Mouse (Mus musculus) liver, embryonic 12.5 days (tissue): Measurements from ENCODE around the gene Zfp383. TPM values are rescaled to one million over a fixed set of nuclear protein-coding genes. Genes with fewer than 3 reads are reported as not detected.

Experiments
- ATAC-seq: fragments of 200-750 bp; cut with Nextera tagmentation; 2 replicates; pipeline ENCODE4 v1.8.0; 2017; ENCODE audit warnings: moderate number of reproducible peaks, mild to moderate bottlenecking, moderate library complexity
- H3K27ac ChIP-seq: fragments of 300-500 bp; sonication (generic); 2 replicates; pipeline ENCODE4 v1.5.1; 2016; ENCODE audit warnings: mild to moderate bottlenecking
- H3K27me3 ChIP-seq: fragments of 300-500 bp; sonication (generic); replicated peaks from 2 replicates; pipeline ENCODE4 v1.6.1; 2016; ENCODE audit warnings: mild to moderate bottlenecking, moderate library complexity
- H3K36me3 ChIP-seq: fragments of 300-500 bp; sonication (generic); 2 replicates; pipeline ENCODE4 v1.6.1; 2016; ENCODE audit warnings: mild to moderate bottlenecking, moderate library complexity
- H3K4me1 ChIP-seq: fragments of 300-500 bp; sonication (generic); 2 replicates; pipeline ENCODE4 v1.6.1; 2016
- H3K4me2 ChIP-seq: fragments of 300-500 bp; sonication (generic); 2 replicates; pipeline ENCODE4 v1.6.1; 2016; ENCODE audit warnings: mild to moderate bottlenecking, moderate library complexity
- H3K4me3 ChIP-seq: fragments of 300-500 bp; sonication (generic); 2 replicates; pipeline ENCODE4 v1.5.1; 2016; ENCODE audit warnings: mild to moderate bottlenecking, moderate library complexity
- H3K9ac ChIP-seq: fragments of 300-500 bp; sonication (generic); 2 replicates; pipeline ENCODE4 v1.6.1; 2016; ENCODE audit warnings: mild to moderate bottlenecking, moderate library complexity
- H3K9me3 ChIP-seq: fragments of 300-500 bp; sonication (generic); replicated peaks from 2 replicates; pipeline ENCODE4 v1.6.1; 2016; ENCODE audit warnings: mild to moderate bottlenecking, moderate library complexity
- WGBS: fragments of 180-500 bp; shearing (Covaris S2); methylation state at CpG from one replicate; pipeline ENCODE4 v1.1.7; 2016; ENCODE audit not compliant: insufficient replicate concordance; 5-methylcytosine and 5-hydroxymethylcytosine counted together
- polyA plus RNA-seq: library from polyadenylated mRNA; unstranded; fragments of >200 nt; fragmentation: Nextera tagmentation; extraction: Ambion mirVana; gene quantifications from 2 replicates; pipeline ENCODE4 v1.2.1, GENCODE M21; 2016

Zfp383 gene
- polyA plus RNA-seq, 1 experiment from 2014 or later, result 0.55 TPM

GRCm38 (mm10) chr7:29905966-29906681 is 1.9 kb upstream of the Zfp383 start, which contains the start of gene Zfp27:
Zfp27 (minus strand) TSS chr7:29906572.
- no peaks in the 10 kb centered on the region for H3K9me3 ChIP-seq
- peak within 1 kb of the TSS; percentile 83 for H3K4me2 ChIP-seq
- H3K9ac ChIP-seq, result peak within 1 kb of the TSS; percentile 73
- no peaks in the 10 kb centered on the region for H3K27me3 ChIP-seq
- peak within 1 kb of the TSS; percentile 88 for H3K27ac ChIP-seq
- peak; percentile 80 for ATAC-seq
- H3K36me3 ChIP-seq, result peaks cover 16% of the 10 kb centered on the region
- WGBS, result under 1% methylated on average over 22 of the region's 22 CpGs
- peaks cover 21% of the 10 kb centered on the region for H3K4me1 ChIP-seq
- peak within 1 kb of the TSS; percentile 70 for H3K4me3 ChIP-seq

- Histone ChIP-seq H3K36me3 (peaks cover 12% of the 10 kb centered on the region), H3K4me3 (peak overlapping the region; percentile 70), H3K4me2 (peak overlapping the region; percentile 83), H3K9ac (0 out of 2 replicates have a peak overlapping the region, but pooled peaks have one; percentile 22), H3K27me3 (no peaks in the 10 kb centered on the region), H3K9me3 (no peaks in the 10 kb centered on the region), H3K4me1 (peaks cover 21% of the 10 kb centered on the region), H3K27ac (no peak overlapping the region)
- WGBS, result 25% methylated on average over 8 of the region's 8 CpGs
- no peak for ATAC-seq
Observed at GRCm38 (mm10) chr7:29906682-29907058, 1.4 kb upstream of the Zfp383 start.

GRCm38 (mm10) chr7:29907206-29907605 is 817 bp upstream of the Zfp383 start:
- Histone ChIP-seq H3K9me3 (no peaks in the 10 kb centered on the region), H3K36me3 (peaks cover 15% of the 10 kb centered on the region), H3K4me2 (peak overlapping the region; percentile 83), H3K27me3 (no peaks in the 10 kb centered on the region), H3K4me1 (peaks cover 21% of the 10 kb centered on the region), H3K9ac (no peak overlapping the region), H3K27ac (no peak overlapping the region), H3K4me3 (no peak overlapping the region)
- ATAC-seq, result no peak
- WGBS, result 76% methylated on average over 5 of the region's 5 CpGs

GRCm38 (mm10) chr7:29910252-29910651 is 2.2 kb downstream of the Zfp383 start:
- no peak overlapping the region for H3K4me3 ChIP-seq
- WGBS, result 63% methylated on average over 2 of the region's 2 CpGs

GRCm38 (mm10) chr7:29912172-29912571 is 4.1 kb downstream of the Zfp383 start:
- Histone ChIP-seq H3K9me3 (no peaks in the 10 kb centered on the region), H3K4me2 (no peak overlapping the region), H3K27me3 (no peaks in the 10 kb centered on the region), H3K4me1 (peaks cover 15% of the 10 kb centered on the region), H3K4me3 (no peak overlapping the region), H3K9ac (no peak overlapping the region), H3K27ac (no peak overlapping the region), H3K36me3 (peaks cover 39% of the 10 kb centered on the region)
- ATAC-seq, result no peak
- 75% methylated on average over 13 of the region's 13 CpGs for WGBS

More at GRCm38 (mm10) chr7:29910252-29910651, 2.2 kb downstream of the Zfp383 start:
- Histone ChIP-seq H3K27ac (no peak overlapping the region), H3K27me3 (no peaks in the 10 kb centered on the region), H3K4me2 (no peak overlapping the region), H3K36me3 (peaks cover 31% of the 10 kb centered on the region), H3K9ac (no peak overlapping the region), H3K4me1 (peaks cover 21% of the 10 kb centered on the region), H3K9me3 (no peaks in the 10 kb centered on the region)
- ATAC-seq, result no peak

GRCm38 (mm10) chr7:29917371-29918061 is 9.5 kb downstream of the Zfp383 start:
- 57% methylated on average over 6 of the region's 6 CpGs for WGBS
- Histone ChIP-seq H3K9me3 (no peaks in the 10 kb centered on the region), H3K9ac (no peak overlapping the region), H3K4me1 (no peaks in the 10 kb centered on the region), H3K4me3 (no peak overlapping the region), H3K36me3 (peaks cover 31% of the 10 kb centered on the region), H3K4me2 (no peak overlapping the region), H3K27ac (no peak overlapping the region), H3K27me3 (no peaks in the 10 kb centered on the region)
- no peak for ATAC-seq

- Histone ChIP-seq H3K4me3 (no peak overlapping the region), H3K27me3 (no peaks in the 10 kb centered on the region), H3K4me1 (no peaks in the 10 kb centered on the region), H3K36me3 (peaks cover 27% of the 10 kb centered on the region), H3K4me2 (no peak overlapping the region), H3K9me3 (no peaks in the 10 kb centered on the region), H3K27ac (no peak overlapping the region), H3K9ac (no peak overlapping the region)
- ATAC-seq, result no peak
- WGBS, result 77% methylated on average over 4 of the region's 4 CpGs
Observed at GRCm38 (mm10) chr7:29918062-29918453, 10.0 kb downstream of the Zfp383 start.

- no peaks in the 10 kb centered on the region for H3K4me1 ChIP-seq
- WGBS, result 59% methylated on average over 6 of the region's 6 CpGs
- no peaks in the 10 kb centered on the region for H3K27me3 ChIP-seq
- no peaks in the 10 kb centered on the region for H3K36me3 ChIP-seq
- H3K9ac ChIP-seq, result no peak overlapping the region
- ATAC-seq, result no peak
- no peak overlapping the region for H3K27ac ChIP-seq
- no peak overlapping the region for H3K4me3 ChIP-seq
- H3K4me2 ChIP-seq, result no peak overlapping the region
- H3K9me3 ChIP-seq, result no peaks in the 10 kb centered on the region
Observed at GRCm38 (mm10) chr7:29921439-29922093, 13.5 kb downstream of the Zfp383 start.

GRCm38 (mm10) chr7:29922780-29923179 is 14.8 kb downstream of the Zfp383 start:
- Histone ChIP-seq H3K27me3 (no peaks in the 10 kb centered on the region), H3K4me2 (no peak overlapping the region), H3K4me1 (no peaks in the 10 kb centered on the region), H3K36me3 (no peaks in the 10 kb centered on the region), H3K4me3 (no peak overlapping the region), H3K9ac (no peak overlapping the region), H3K9me3 (no peaks in the 10 kb centered on the region), H3K27ac (no peak overlapping the region)
- WGBS, result 57% methylated on average over 2 of the region's 2 CpGs
- ATAC-seq, result no peak

GRCm38 (mm10) chr7:29938856-29939255 is 30.8 kb downstream of the Zfp383 start:
- Histone ChIP-seq H3K9ac (no peak overlapping the region), H3K9me3 (no peaks in the 10 kb centered on the region), H3K27me3 (no peaks in the 10 kb centered on the region), H3K4me2 (no peak overlapping the region), H3K36me3 (peaks cover 68% of the 10 kb centered on the region), H3K4me3 (no peak overlapping the region), H3K27ac (no peak overlapping the region), H3K4me1 (no peaks in the 10 kb centered on the region)
- ATAC-seq, result no peak
- WGBS, result 77% methylated on average over 6 of the region's 6 CpGs

- peaks cover 46% of the 10 kb centered on the region for H3K36me3 ChIP-seq
- 80% methylated on average over 11 of the region's 11 CpGs for WGBS
Observed at GRCm38 (mm10) chr7:29941027-29941426, 33.0 kb downstream of the Zfp383 start.

GRCm38 (mm10) chr7:29942740-29943139 is 34.7 kb downstream of the Zfp383 start:
- Histone ChIP-seq H3K36me3 (peaks cover 31% of the 10 kb centered on the region), H3K9me3 (no peaks in the 10 kb centered on the region), H3K4me2 (no peak overlapping the region), H3K4me3 (no peak overlapping the region), H3K27me3 (no peaks in the 10 kb centered on the region), H3K4me1 (no peaks in the 10 kb centered on the region), H3K9ac (no peak overlapping the region), H3K27ac (no peak overlapping the region)
- 71% methylated on average over 2 of the region's 2 CpGs for WGBS
- no peak for ATAC-seq

More at GRCm38 (mm10) chr7:29941027-29941426, 33.0 kb downstream of the Zfp383 start:
- H3K9me3 ChIP-seq, result no peaks in the 10 kb centered on the region
- no peak overlapping the region for H3K4me2 ChIP-seq
- no peak for ATAC-seq
- no peaks in the 10 kb centered on the region for H3K27me3 ChIP-seq
- H3K4me3 ChIP-seq, result no peak overlapping the region
- no peaks in the 10 kb centered on the region for H3K4me1 ChIP-seq
- H3K27ac ChIP-seq, result no peak overlapping the region
- H3K9ac ChIP-seq, result no peak overlapping the region
